ENCODE assay signal across 8 mouse cellular contexts in the genomic region with DNA sequence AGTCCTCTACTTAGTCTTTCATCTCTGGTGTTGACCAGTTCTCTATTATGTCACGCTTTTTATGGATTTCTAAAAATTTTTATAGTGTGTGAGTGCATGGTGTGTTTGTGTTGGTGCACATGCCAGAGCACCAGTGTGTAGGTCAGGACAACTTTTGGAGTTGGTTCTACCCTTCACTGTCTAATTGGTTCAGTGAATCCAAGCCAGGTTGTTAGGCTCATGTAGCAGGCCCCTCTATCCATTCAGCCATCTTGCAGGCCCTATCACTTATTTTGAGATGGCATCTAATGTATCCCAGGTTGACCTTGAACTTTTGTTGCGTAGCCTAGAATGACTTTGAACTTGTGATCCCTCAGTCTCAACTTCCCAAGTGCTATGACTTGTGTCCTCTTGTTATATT. TPM values are rescaled to one million over a fixed set of nuclear protein-coding genes. Genes with fewer than 3 reads are reported as not detected.
A peak's percentile ranks its signal among the peaks of the same experiment; 100 is the strongest.
DNase-seq lines count a peak whose midpoint lies in the region; ATAC-seq and TF ChIP-seq lines count a peak whose summit lies in the region.

No protein-coding gene starts in this region.

- 0 out of 2 replicates have a peak overlapping the region, but pooled peaks have one; percentile 20 for H3K9ac ChIP-seq in CH12.LX (ENCODE audit: insufficient read depth, low read depth)
- no peak overlapping the region; the same call in 1 of the 2 replicates for H3K9ac ChIP-seq in liver, embryonic 14.5 days (replicated peaks)

- no peaks in the 10 kb centered on the region for H3K9me3 ChIP-seq in CH12.LX (replicated peaks; ENCODE audit: low read length)
- H3K9me3 ChIP-seq in hindbrain, embryonic 10.5 days: no peaks in the 10 kb centered on the region
- H3K9me3 ChIP-seq in liver, embryonic 14.5 days (ENCODE audit: control insufficient read depth, low read length): no peaks in the 10 kb centered on the region

- no peak for TF ChIP-seq RAD21 in CH12.LX (IDR thresholded peaks at IDR 0.05; ENCODE audit: low read depth, low read length)

- dilution Hi-C loops in CH12.LX (cut with MboI; ENCODE audit: extremely low pct_ligation_motif_present, extremely low pct_unique_long_range_greater_than_20kb, low sequenced_read_pairs): no loop called here

- in situ Hi-C loops in CH12.LX (cut with MboI; ENCODE audit: low pct_ligation_motif_present, low pct_unique_long_range_greater_than_20kb, low sequenced_read_pairs): no loop called here

- peaks cover 2 to 34% of the 10 kb centered on the region in 2 experiments for H3K36me3 ChIP-seq in CH12.LX (replicated peaks in 1 of 2; ENCODE audit: control insufficient read depth in 1 of 2, insufficient read depth in 1 of 2, low read length in 1 of 2)
- peaks cover 53% of the 10 kb centered on the region for H3K36me3 ChIP-seq in hindbrain, embryonic 10.5 days
- peaks cover 2% of the 10 kb centered on the region; the same call in 1 of the 2 replicates for H3K36me3 ChIP-seq in liver, embryonic 14.5 days (replicated peaks; ENCODE audit: control insufficient read depth, insufficient read depth, low read depth)

- no peak for ATAC-seq in liver, embryonic 14.5 days (ENCODE audit: insufficient read depth)

- peak overlapping the region; percentile 98 for H3K27ac ChIP-seq in gastrocnemius, adult 2 months
- H3K27ac ChIP-seq in CH12.LX (ENCODE audit: insufficient read depth, low read depth): no peak overlapping the region
- H3K27ac ChIP-seq in hindbrain, embryonic 10.5 days: no peak overlapping the region
- H3K27ac ChIP-seq in liver, embryonic 14.5 days: no peak overlapping the region

- no peak for TF ChIP-seq EP300 in CH12.LX (IDR thresholded peaks at IDR 0.05; ENCODE audit: low read length)
- no peak for TF ChIP-seq EP300 in liver, embryonic 14.5 days (IDR thresholded peaks at IDR 0.05; ENCODE audit: low read depth)

- intact Hi-C loops in gastrocnemius, adult 2 months (cut with DNase I): no loop called here

- peaks cover 38% of the 10 kb centered on the region for H3K79me2 ChIP-seq in CH12.LX (replicated peaks; ENCODE audit: control insufficient read depth, extremely low read depth, insufficient read depth, poor library complexity, severe bottlenecking)

- no peak for TF ChIP-seq POLR2A in CH12.LX (IDR thresholded peaks at IDR 0.05; ENCODE audit: low read depth, low read length)

- no peak for TF ChIP-seq CTCF in gastrocnemius, adult 2 months (IDR thresholded peaks at IDR 0.05)
- no peak for TF ChIP-seq CTCF in CH12.LX (conservative IDR thresholded peaks at IDR 0.05 in 1 of 2, IDR thresholded peaks at IDR 0.05 in 1 of 2; ENCODE audit: low read depth in 2 of 2, low read length in 2 of 2)
- TF ChIP-seq CTCF in liver, embryonic 14.5 days (IDR thresholded peaks at IDR 0.05; ENCODE audit: low read depth): no peak

- H3K4me3 ChIP-seq in gastrocnemius, adult 2 months: peak overlapping the region; percentile 83
- peak overlapping the region in 2 of 3 experiments; percentile 8 to 86 for H3K4me3 ChIP-seq in CH12.LX (replicated peaks in 1 of 3; ENCODE audit: low read depth in 2 of 3, low read length in 2 of 3, poor library complexity in 1 of 3)
- peak overlapping the region; percentile 85 for H3K4me3 ChIP-seq in hindbrain, embryonic 10.5 days
- H3K4me3 ChIP-seq in liver, embryonic 14.5 days (ENCODE audit: insufficient read depth in 1 of 2, low read depth in 2 of 2, low read length in 2 of 2): peak overlapping the region in 1 of 2 experiments; percentile 90; a peak in 2 of 4 replicates

- peak overlapping the region; percentile 83 for H3K4me2 ChIP-seq in CH12.LX (ENCODE audit: insufficient read depth, low read depth, poor library complexity, severe bottlenecking)
- H3K4me2 ChIP-seq in liver, embryonic 14.5 days (ENCODE audit: low read depth): peak overlapping the region; percentile 94

- DNase-seq in gastrocnemius, adult 2 months: no peak
- DNase-seq in gastrocnemius, postnatal 4 days (ENCODE audit: low spot score in 2 of 2): no peak
- no peak for DNase-seq in CH12.LX (ENCODE audit: extremely low read depth)
- DNase-seq in hindbrain, embryonic 10.5 days (ENCODE audit: low spot score): no peak
- no peak for DNase-seq in liver, embryonic 14.5 days (ENCODE audit: low read depth in 3 of 3, low spot score in 3 of 3)
- no peak for DNase-seq in left cerebral cortex, adult 8-10 months (ENCODE audit: low spot score in 2 of 2)
- DNase-seq in thymus, postnatal 10 days (ENCODE audit: low spot score in 2 of 2): no peak
- DNase-seq in frontal cortex, postnatal 14 days (ENCODE audit: low spot score in 2 of 2): no peak

- peaks cover 3 to 22% of the 10 kb centered on the region in 2 experiments; a peak in 2 of 4 replicates for H3K4me1 ChIP-seq in CH12.LX (ENCODE audit: control insufficient read depth in 1 of 2, insufficient read depth in 2 of 2)
- H3K4me1 ChIP-seq in hindbrain, embryonic 10.5 days (replicated peaks): peaks cover 17% of the 10 kb centered on the region
- H3K4me1 ChIP-seq in liver, embryonic 14.5 days (replicated peaks; ENCODE audit: control insufficient read depth in 2 of 2, insufficient read depth in 2 of 2, low read length in 1 of 2): peaks cover 8 to 12% of the 10 kb centered on the region in 2 experiments

- no peaks in the 10 kb centered on the region for H3K27me3 ChIP-seq in CH12.LX (replicated peaks)
- H3K27me3 ChIP-seq in hindbrain, embryonic 10.5 days (ENCODE audit: insufficient read depth, poor library complexity, severe bottlenecking): no peaks in the 10 kb centered on the region
- no peaks in the 10 kb centered on the region for H3K27me3 ChIP-seq in liver, embryonic 14.5 days (ENCODE audit: control insufficient read depth, insufficient read depth, low read length)

- 79% methylated on average over 2 of the region's 2 CpGs for WGBS in hindbrain, embryonic 10.5 days
- 54% methylated on average over 2 of the region's 2 CpGs for WGBS in liver, embryonic 14.5 days (ENCODE audit: insufficient replicate concordance)

TF ChIP-seq in CH12.LX, 34 proteins besides CTCF, POLR2A, EP300 and RAD21:
- TF ChIP-seq BHLHE40 (IDR thresholded peaks at IDR 0.05; ENCODE audit: low read depth, low read length) (no peak), ZMIZ1 (IDR thresholded peaks at IDR 0.05; ENCODE audit: low read depth, low read length) (no peak), RCOR1 (conservative IDR thresholded peaks at IDR 0.05; ENCODE audit: low read depth, low read length) (0 out of 2 replicates have a peak, but pooled peaks have one; percentile 6), JUN (IDR thresholded peaks at IDR 0.05; ENCODE audit: insufficient read depth, low read depth, low read length) (no peak)

RNA-seq across cellular contexts. Expression of gene Zmym2, which starts 2.0 kb away (rescaled TPM):
- total RNA-seq in gastrocnemius, adult 2 months (2021): 10 to 100 TPM; 35.2 to 36.8 TPM
- 10 to 100 TPM; 43.5 to 57.0 TPM for total RNA-seq in gastrocnemius, postnatal 4 days (2021)
- total RNA-seq in CH12.LX (2012; rRNA removed) (13.4 and 15.1 TPM in 2 replicates), CH12.LX (2014; rRNA removed) (21.1 and 23.0 TPM in 2 replicates)
- 34.9 and 40.5 TPM in 2 replicates for polyA plus RNA-seq in CH12.LX (2012; ENCODE audit: insufficient read length, low read depth)
- 47.9 and 62.1 TPM in 2 replicates for polyA plus RNA-seq in hindbrain, embryonic 10.5 days (2016; fragmentation: Nextera tagmentation; extraction: Ambion mirVana)
- 4.7 and 6.7 TPM in 2 replicates for polyA plus RNA-seq in liver, embryonic 14.5 days (2012; rRNA removed)
- polyA plus RNA-seq in liver, embryonic 14.5 days (2014; fragmentation: Nextera tagmentation; extraction: Ambion mirVana): 4.7 and 6.6 TPM in 2 replicates
- 100 to 1,000 TPM in 1 of 4 experiments, 10 to 100 TPM in 3; 83.8 to 112 (median 92.0) TPM for total RNA-seq in left cerebral cortex, adult 8-10 months (2022)
